Mouse (Mus musculus): ENCODE data around the gene Ddb2. TPM values are rescaled to one million over a fixed set of nuclear protein-coding genes. Genes with fewer than 3 reads are reported as not detected.

Gene Ddb2
- total RNA-seq, 1 experiment = 10.4 TPM

GRCm38 (mm10) chr2:91187431-91187830, 49.4 kb downstream of the Ddb2 start:
- no peaks in the 10 kb centered on the region for H3K9me3 ChIP-seq (ENCODE audit: control insufficient read depth, insufficient read depth, low read depth, low read length)
- H3K36me3 ChIP-seq (ENCODE audit: control insufficient read depth, insufficient read depth, low read length, poor library complexity, severe bottlenecking) = no peaks in the 10 kb centered on the region
- H3K9ac ChIP-seq (ENCODE audit: insufficient read depth, low read depth, low read length, poor library complexity, severe bottlenecking) = no peak overlapping the region
- TF ChIP-seq CHD2 (IDR thresholded peaks at IDR 0.05; ENCODE audit: low read depth, low read length) (no peak), MAFK (IDR thresholded peaks at IDR 0.05; ENCODE audit: insufficient read depth, low read depth, low read length) (no peak), HCFC1 (IDR thresholded peaks at IDR 0.05; ENCODE audit: borderline replicate concordance, insufficient read depth, low read length) (no peak), ZC3H11A (IDR thresholded peaks at IDR 0.05; ENCODE audit: borderline replicate concordance, low read depth, low read length) (no peak), ZNF384 (IDR thresholded peaks at IDR 0.05; ENCODE audit: low read depth, low read length) (no peak)
- H3K27ac ChIP-seq (ENCODE audit: insufficient read depth, low read depth, low read length, poor library complexity, severe bottlenecking) = no peak overlapping the region
- peaks cover 0 to 4% of the 10 kb centered on the region in 2 experiments; a peak in 1 of 4 replicates for H3K4me1 ChIP-seq (ENCODE audit: control insufficient read depth in 2 of 2, insufficient read depth in 2 of 2, low read length in 2 of 2, poor library complexity in 1 of 2)
- in situ Hi-C loops (cut with MboI; ENCODE audit: low sequenced_read_pairs in 2 of 2, unreplicated experiment in 2 of 2) = no loop called here
- no peak overlapping the region for H3K4me3 ChIP-seq (ENCODE audit: insufficient read depth in 1 of 2, low read depth in 1 of 2, low read length in 2 of 2, poor library complexity in 1 of 2, severe bottlenecking in 1 of 2)
- no peak for DNase-seq (ENCODE audit: low read depth, low spot score)

GRCm38 (mm10) chr2:91186208-91186607, 50.6 kb downstream of the Ddb2 start:
- Histone ChIP-seq H3K27ac (ENCODE audit: insufficient read depth, low read depth, low read length, poor library complexity, severe bottlenecking) (no peak overlapping the region), H3K4me1 (ENCODE audit: control insufficient read depth in 2 of 2, insufficient read depth in 2 of 2, low read length in 2 of 2, poor library complexity in 1 of 2) (peaks cover 0 to 7% of the 10 kb centered on the region in 2 experiments; a peak in 1 of 4 replicates), H3K4me3 (ENCODE audit: insufficient read depth in 1 of 2, low read depth in 1 of 2, low read length in 2 of 2, poor library complexity in 1 of 2, severe bottlenecking in 1 of 2) (no peak overlapping the region), H3K9me3 (ENCODE audit: control insufficient read depth, insufficient read depth, low read depth, low read length) (no peaks in the 10 kb centered on the region), H3K36me3 (ENCODE audit: control insufficient read depth, insufficient read depth, low read length, poor library complexity, severe bottlenecking) (no peaks in the 10 kb centered on the region), H3K9ac (ENCODE audit: insufficient read depth, low read depth, low read length, poor library complexity, severe bottlenecking) (no peak overlapping the region)
- DNase-seq (ENCODE audit: low read depth, low spot score) = no peak
- in situ Hi-C loops (cut with MboI; ENCODE audit: low sequenced_read_pairs in 2 of 2, unreplicated experiment in 2 of 2) = no loop called here
- no peak for TF ChIP-seq ZNF384 (IDR thresholded peaks at IDR 0.05; ENCODE audit: low read depth, low read length)
- no peak for TF ChIP-seq ZC3H11A (IDR thresholded peaks at IDR 0.05; ENCODE audit: borderline replicate concordance, low read depth, low read length)
- TF ChIP-seq HCFC1 (IDR thresholded peaks at IDR 0.05; ENCODE audit: borderline replicate concordance, insufficient read depth, low read length) = no peak
- TF ChIP-seq MAFK (IDR thresholded peaks at IDR 0.05; ENCODE audit: insufficient read depth, low read depth, low read length) = no peak
- no peak for TF ChIP-seq CHD2 (IDR thresholded peaks at IDR 0.05; ENCODE audit: low read depth, low read length)

- H3K27ac ChIP-seq (ENCODE audit: insufficient read depth, low read depth, low read length, poor library complexity, severe bottlenecking) = no peak within 1 kb of the TSS
- H3K4me3 ChIP-seq (ENCODE audit: insufficient read depth in 1 of 2, low read depth in 1 of 2, low read length in 2 of 2, poor library complexity in 1 of 2, severe bottlenecking in 1 of 2) = peak within 1 kb of the TSS; percentile 41 to 79
- H3K9ac ChIP-seq (ENCODE audit: insufficient read depth, low read depth, low read length, poor library complexity, severe bottlenecking) = peak within 1 kb of the TSS; percentile 62
- in situ Hi-C loops (cut with MboI; ENCODE audit: low sequenced_read_pairs in 2 of 2, unreplicated experiment in 2 of 2) = no loop called here
- no peaks in the 10 kb centered on the region for H3K9me3 ChIP-seq (ENCODE audit: control insufficient read depth, insufficient read depth, low read depth, low read length)
- TF ChIP-seq ZNF384 (IDR thresholded peaks at IDR 0.05; ENCODE audit: low read depth, low read length) (no peak), CHD2 (IDR thresholded peaks at IDR 0.05; ENCODE audit: low read depth, low read length) (no peak), MAFK (IDR thresholded peaks at IDR 0.05; ENCODE audit: insufficient read depth, low read depth, low read length) (no peak), HCFC1 (IDR thresholded peaks at IDR 0.05; ENCODE audit: borderline replicate concordance, insufficient read depth, low read length) (no peak), ZC3H11A (IDR thresholded peaks at IDR 0.05; ENCODE audit: borderline replicate concordance, low read depth, low read length) (no peak)
- peaks cover 0 to 7% of the 10 kb centered on the region in 2 experiments; a peak in 1 of 4 replicates for H3K4me1 ChIP-seq (ENCODE audit: control insufficient read depth in 2 of 2, insufficient read depth in 2 of 2, low read length in 2 of 2, poor library complexity in 1 of 2)
- no peaks in the 10 kb centered on the region for H3K36me3 ChIP-seq (ENCODE audit: control insufficient read depth, insufficient read depth, low read length, poor library complexity, severe bottlenecking)
- no peak for DNase-seq (ENCODE audit: low read depth, low spot score)
Observed at GRCm38 (mm10) chr2:91183711-91184405, 52.9 kb downstream of the Ddb2 start, which contains the start of gene Madd. Gene Madd (minus strand): TSS chr2:91183837.

GRCm38 (mm10) chr2:91183148-91183513, 53.7 kb downstream of the Ddb2 start:
- Histone ChIP-seq H3K27ac (ENCODE audit: insufficient read depth, low read depth, low read length, poor library complexity, severe bottlenecking) (no peak overlapping the region), H3K36me3 (ENCODE audit: control insufficient read depth, insufficient read depth, low read length, poor library complexity, severe bottlenecking) (no peaks in the 10 kb centered on the region), H3K4me3 (ENCODE audit: insufficient read depth in 1 of 2, low read depth in 1 of 2, low read length in 2 of 2, poor library complexity in 1 of 2, severe bottlenecking in 1 of 2) (peak overlapping the region; percentile 23 to 79), H3K4me1 (ENCODE audit: control insufficient read depth in 2 of 2, insufficient read depth in 2 of 2, low read length in 2 of 2, poor library complexity in 1 of 2) (peaks cover 0 to 7% of the 10 kb centered on the region in 2 experiments; a peak in 1 of 4 replicates), H3K9ac (ENCODE audit: insufficient read depth, low read depth, low read length, poor library complexity, severe bottlenecking) (peak overlapping the region; percentile 62), H3K9me3 (ENCODE audit: control insufficient read depth, insufficient read depth, low read depth, low read length) (no peaks in the 10 kb centered on the region)
- DNase-seq (ENCODE audit: low read depth, low spot score) = peak; percentile 98
- in situ Hi-C loops (cut with MboI; ENCODE audit: low sequenced_read_pairs in 2 of 2, unreplicated experiment in 2 of 2) = no loop called here
- TF ChIP-seq ZNF384 (IDR thresholded peaks at IDR 0.05; ENCODE audit: low read depth, low read length) (no peak), MAFK (IDR thresholded peaks at IDR 0.05; ENCODE audit: insufficient read depth, low read depth, low read length) (no peak), HCFC1 (IDR thresholded peaks at IDR 0.05; ENCODE audit: borderline replicate concordance, insufficient read depth, low read length) (peak; percentile 94), ZC3H11A (IDR thresholded peaks at IDR 0.05; ENCODE audit: borderline replicate concordance, low read depth, low read length) (no peak), CHD2 (IDR thresholded peaks at IDR 0.05; ENCODE audit: low read depth, low read length) (no peak)
